Mouse (Mus musculus): ENCODE data around the gene Mrps23.

Gene Mrps23

DNA sequence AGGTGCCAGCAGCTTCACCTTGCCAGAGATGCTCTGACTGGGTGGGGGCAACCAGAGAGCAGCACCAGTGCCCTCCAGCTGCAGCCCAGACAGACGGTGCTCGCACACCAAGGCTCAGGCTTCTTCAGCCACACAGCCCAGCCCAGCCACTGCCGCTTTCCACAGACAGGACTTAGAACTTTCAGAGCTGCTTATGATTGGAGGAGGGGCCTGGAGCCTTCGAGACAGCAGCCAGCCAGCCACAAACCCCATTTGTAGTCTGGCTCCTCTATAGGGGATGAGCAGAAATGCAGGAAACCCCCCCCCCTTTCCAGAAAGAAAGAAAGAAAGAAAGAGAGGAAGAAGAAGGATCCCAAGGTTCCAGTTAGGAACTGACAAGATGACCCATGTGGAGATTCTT lies 11.6 kb upstream of the Mrps23 start:
- no peak for TF ChIP-seq GATA4 (IDR thresholded peaks at IDR 0.05; ENCODE audit: insufficient replicate concordance, low read length)

DNA sequence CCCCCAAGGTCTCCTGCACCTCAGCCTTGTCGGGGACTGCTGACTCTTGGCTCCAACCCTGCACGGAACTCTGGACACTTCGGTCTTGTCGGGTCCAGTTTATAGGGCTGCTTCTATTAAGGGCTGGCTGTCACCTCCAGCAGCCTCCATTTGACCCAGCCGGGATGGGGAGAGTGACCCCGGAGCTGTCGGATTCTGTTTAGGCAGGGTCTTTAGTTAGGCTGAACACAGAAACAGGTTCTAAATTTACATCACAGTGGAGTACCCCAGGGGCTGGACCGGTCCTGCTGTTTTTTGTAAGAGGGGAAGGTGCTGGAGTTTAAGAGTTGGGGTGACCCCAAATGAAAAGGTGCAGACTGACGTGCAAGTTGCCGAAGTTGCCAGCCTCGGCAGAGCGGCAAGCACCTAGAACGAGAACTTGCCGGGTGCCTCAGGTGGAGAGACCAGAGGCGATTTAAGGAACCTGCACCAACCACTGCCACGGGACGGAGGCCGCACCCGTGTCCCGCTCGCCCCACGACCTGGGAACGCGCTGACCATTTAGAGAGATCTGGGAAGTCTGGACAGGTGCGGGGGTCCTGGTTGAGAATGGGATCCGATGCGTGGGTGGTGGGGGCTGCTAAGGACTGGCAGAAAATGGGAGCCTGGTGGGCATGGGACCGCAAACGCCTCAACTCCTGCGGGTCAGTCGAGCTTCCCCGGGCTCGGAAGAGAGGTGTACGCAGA lies 10.9 kb upstream of the Mrps23 start:
- TF ChIP-seq GATA4 (IDR thresholded peaks at IDR 0.05; ENCODE audit: insufficient replicate concordance, low read length) = no peak

DNA sequence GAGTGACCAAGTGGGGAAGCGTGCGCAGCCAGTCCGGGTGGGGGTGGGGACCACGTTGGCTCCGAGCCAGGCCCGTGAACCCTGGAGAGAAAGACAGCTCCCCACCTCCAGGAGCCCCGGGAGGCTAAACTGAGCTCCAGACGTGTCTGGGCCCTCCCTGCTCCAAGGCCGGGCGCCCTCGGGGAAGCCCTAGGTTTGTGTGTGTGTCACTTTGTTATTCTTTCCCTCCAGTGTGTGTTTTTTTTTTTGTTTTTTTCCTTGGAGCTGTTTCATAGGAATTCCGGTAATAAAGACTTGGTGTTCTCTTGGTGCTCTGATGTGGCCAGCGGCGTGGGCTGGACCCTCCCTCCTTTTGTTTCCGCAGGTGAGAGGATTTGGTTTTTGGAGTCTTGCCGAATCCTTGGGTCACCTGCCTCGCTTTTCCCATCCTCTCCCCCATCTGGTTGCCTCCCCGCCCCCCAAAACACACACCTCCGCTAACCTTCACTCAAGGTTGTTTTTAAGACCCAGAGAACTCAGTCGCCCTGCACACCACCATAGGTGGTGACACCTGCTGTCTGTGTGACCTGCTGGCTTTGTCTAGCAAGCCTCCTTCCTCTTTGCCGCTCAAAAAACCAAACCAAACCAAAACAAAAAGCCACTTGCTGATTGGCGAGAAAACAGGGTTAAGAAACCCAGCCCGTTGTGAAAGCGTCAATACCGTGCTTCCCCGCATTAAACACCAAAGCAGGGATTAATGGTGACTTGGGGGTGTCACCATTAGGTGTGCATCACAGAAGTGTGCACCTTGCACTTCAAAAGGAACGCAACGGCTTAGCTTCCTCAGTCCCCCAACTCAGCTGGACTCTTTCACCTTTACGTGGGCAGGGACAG lies 10.1 kb upstream of the Mrps23 start:
- TF ChIP-seq GATA4 (IDR thresholded peaks at IDR 0.05; ENCODE audit: insufficient replicate concordance, low read length) = no peak

DNA sequence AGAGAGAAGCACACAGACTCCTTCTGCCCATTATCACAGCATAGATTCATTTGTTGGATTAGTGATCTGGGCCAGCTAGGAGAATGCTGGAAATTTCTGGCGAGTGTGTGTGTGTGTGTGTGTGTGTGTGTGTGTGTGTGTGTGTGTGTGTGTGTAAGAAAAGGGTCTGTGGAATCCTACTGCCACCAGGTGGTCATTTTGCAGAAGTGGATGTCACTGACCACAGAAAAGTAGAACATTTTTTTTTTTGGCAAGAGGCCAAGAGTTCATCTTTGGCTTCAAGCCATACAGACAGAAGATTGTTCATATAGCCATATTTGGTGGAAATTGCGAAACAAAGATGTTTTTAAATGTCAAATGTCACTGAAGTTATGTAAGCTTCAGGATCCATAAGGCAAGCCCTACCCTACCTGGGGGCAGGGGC lies 7.0 kb upstream of the Mrps23 start:
- no peak for TF ChIP-seq GATA4 (IDR thresholded peaks at IDR 0.05; ENCODE audit: insufficient replicate concordance, low read length)

DNA sequence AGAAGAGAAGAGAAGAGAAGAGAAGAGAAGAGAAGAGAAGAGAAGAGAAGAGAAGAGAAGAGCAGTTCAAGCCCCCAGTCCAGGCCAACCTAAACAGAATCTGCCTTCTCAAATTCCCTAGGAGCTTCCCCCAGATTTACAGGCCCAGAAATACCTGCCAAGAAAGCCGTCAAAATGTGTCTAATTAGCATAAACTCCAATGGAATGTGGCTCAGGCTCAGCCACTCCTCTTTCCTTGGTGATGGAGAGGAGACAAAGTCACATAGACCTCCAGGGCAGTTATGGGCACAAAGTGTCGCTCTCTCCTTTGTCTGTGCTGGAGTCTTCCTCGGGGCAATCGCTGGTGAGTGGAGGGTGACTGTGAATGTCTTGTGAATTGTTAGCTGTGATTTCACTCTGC lies 6.0 kb upstream of the Mrps23 start:
- TF ChIP-seq GATA4 (IDR thresholded peaks at IDR 0.05; ENCODE audit: insufficient replicate concordance, low read length) = no peak

DNA sequence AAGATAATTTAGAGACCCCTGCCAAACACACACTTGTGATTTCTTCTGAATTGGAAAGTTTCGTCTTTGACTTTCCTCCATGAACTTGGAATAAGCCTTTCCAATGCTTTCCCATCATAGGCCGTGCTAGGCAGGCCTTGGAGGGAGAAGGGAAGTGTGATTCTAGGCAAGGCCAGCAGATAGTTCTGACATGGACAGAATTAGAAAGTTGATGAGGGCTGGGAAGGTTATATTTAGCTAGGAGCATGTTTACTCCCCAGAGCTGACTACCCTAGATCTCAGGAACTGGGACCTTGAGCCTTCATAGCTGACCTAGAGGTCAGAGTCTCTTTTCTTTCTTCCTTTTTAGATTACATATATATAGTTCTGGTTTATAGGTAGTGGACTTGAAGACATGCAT lies 3.0 kb upstream of the Mrps23 start:
- TF ChIP-seq GATA4 (IDR thresholded peaks at IDR 0.05; ENCODE audit: insufficient replicate concordance, low read length) = 0 out of 2 replicates have a peak, but pooled peaks have one; percentile 40

DNA sequence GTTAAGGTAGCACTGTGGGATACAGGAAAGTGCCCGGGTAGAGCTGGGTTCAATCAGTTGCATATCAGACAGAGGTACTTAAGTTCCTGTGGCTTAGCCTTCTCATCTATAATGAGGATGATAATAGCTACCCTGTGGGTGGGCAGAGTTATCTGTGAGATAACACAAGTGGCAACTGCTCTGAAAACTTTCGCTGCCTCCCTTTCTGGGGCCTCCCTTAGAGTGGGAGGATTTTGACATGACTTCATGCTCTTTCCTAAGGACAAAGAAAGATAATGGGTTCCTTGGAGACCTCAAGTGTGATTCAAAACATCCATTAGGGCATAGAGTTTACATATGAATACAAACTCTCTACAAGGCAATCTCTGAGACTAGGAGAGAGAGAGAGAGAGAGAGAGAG lies 2.1 kb upstream of the Mrps23 start:
- no peak for TF ChIP-seq GATA4 (IDR thresholded peaks at IDR 0.05; ENCODE audit: insufficient replicate concordance, low read length)

DNA sequence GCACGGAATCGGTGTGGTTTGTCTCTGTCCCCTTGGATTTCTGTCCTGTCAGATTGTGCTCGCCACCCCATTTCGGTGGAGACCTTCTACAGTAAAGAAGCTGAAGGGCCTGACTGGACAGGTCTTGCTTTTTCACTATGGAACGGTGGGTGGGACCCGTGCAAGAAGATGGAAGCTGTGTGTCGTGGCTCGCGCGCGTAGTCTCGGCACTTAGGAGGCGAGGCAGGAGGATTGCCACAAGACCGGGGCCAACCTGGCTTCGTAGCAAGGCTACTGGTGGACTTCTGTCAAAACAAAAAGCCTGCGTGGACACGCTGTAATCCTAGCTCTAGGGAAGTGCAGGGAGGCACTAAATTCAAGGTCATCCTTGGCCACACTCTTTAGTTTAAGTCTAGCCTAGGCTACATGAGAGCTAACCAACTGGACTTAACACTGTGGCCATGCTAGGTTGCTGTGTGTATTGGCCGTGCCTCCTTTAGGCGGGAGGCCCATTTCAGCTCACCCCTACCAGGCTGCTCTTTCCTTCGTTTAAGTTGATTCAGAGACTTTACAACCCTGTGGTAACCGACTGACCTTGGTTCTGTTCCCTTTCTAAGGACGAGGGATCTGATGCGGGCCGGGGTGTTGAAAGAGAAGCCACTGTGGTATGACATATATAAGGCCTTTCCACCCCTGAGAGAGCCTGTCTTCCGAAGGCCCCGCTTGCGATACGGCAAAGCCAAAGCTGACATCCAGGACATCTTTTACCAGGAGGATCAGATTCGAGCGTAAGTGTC lies 593 bp downstream of the Mrps23 start:
- no peak for TF ChIP-seq GATA4 (IDR thresholded peaks at IDR 0.05; ENCODE audit: insufficient replicate concordance, low read length)

DNA sequence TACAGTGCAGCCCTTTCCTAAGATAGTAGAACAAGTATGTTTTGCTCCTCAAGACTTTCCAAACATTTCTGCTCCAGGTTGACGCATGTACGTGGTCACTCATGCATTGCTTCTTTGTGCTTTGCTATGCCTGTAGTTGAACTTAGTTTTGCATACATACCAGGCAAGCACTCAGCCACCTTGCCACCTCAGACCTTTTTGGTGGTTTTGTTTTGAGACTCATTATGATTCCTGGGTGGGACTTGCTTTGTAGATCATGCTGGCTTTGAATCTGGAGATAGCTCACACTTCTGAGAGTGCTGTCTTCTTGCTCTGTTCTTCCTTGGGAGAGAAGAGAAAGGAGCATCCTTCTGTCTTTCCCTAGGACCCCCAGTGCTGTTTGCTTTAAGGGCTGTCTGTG lies 3.5 kb downstream of the Mrps23 start:
- TF ChIP-seq GATA4 (IDR thresholded peaks at IDR 0.05; ENCODE audit: insufficient replicate concordance, low read length) = no peak

DNA sequence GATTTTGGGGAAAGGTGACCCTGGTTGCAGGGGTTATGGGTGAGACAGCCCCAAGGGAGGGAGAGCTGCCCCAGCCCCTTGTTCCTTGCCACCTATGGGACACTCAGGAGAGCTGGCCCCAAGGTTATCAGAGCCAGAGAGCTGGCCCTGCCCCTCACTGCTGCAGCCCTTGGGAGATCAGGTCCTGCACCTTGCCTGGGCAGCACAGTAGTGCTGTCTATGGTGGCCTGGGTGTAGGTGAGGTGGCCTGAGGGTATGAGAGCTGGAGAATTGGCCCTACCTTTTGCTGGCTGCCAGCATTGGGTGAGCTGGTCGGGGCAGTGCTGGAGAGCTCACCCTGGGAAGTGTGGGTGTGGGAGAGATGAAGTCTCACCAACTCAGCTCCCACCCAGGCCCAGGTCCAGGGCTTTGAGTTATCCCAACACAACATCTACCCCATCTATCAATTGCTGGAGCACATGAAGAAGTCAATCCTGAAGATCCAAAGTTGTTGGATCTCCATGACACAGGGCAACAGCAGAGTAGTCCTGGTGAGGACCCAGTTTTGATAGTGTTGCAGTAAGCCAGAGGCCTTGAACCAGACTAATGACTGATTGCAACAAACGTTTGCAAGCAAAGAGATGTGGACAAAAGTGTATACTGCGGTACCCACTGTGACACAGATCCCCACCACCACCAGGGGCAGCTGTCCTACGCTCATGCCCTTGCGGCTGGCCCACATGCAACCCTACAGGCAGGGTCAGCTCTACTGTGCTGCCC lies 7.8 kb downstream of the Mrps23 start:
- no peak for TF ChIP-seq GATA4 (IDR thresholded peaks at IDR 0.05; ENCODE audit: insufficient replicate concordance, low read length)

DNA sequence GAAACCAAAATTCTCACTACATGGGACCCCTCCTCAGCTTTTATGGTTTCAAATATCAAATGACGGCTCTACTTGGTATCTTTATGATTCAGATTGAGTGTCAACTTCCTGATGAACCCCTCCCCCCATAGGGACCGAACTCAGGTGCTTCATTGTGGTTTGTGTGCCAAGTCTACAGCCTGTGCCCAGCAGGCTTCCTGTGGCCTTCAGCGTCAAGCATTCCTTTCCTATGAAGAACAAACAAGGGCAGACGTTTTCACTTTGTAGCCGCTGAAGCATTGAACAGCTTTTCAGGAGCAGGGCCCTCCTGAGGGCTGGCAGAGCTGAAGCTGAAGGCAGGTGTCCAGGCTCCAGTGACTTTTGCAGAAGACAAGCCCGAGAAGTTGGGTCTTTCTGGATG lies 9.6 kb downstream of the Mrps23 start:
- no peak for TF ChIP-seq GATA4 (IDR thresholded peaks at IDR 0.05; ENCODE audit: insufficient replicate concordance, low read length)

DNA sequence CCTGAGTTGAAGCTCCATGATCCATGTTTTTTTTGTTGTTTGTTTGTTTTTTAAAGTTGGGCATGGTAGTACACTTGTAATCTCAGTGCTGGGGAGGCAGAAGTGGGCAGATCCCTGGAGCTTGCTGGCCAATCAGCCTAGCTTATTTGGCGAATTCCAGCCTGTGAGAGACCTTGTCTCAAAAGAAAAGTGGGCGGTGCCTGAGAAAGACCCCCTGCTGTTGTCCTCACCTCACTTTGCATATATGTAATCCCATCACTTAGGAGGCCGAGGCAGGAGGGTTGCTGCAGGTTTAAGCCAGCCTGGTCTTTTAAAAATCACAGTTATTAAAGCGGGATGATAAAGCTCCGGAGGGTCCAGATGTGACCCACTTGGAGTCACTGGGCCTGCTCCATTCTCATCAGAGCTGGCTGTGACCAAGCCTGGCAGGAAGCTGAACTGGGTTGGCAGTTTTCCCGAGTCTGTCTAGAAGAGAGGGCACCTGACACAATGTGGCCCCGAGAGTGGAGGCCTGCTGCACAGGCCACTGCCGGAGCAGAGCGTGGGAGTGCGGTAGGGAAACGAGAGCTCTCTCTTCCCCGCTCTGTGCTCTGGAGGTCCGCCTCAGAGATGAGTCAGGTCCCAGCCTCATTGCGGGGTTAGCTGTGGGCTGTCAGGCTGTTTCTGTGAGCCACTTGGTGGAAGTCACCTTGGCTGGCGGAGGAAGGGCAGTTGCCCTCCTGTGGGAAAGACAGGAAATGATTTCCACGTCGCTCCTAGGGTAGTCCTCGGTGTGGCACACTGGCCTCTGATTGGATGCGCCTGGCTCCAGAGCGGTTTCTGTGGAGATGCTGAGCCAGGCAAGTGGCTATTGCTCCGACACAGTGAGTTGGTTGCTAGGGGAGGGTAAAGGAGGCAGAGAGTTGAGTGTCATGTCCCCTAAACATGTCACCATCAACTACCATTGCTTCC lies 11.0 kb downstream of the Mrps23 start:
- TF ChIP-seq GATA4 (IDR thresholded peaks at IDR 0.05; ENCODE audit: insufficient replicate concordance, low read length) = no peak

DNA sequence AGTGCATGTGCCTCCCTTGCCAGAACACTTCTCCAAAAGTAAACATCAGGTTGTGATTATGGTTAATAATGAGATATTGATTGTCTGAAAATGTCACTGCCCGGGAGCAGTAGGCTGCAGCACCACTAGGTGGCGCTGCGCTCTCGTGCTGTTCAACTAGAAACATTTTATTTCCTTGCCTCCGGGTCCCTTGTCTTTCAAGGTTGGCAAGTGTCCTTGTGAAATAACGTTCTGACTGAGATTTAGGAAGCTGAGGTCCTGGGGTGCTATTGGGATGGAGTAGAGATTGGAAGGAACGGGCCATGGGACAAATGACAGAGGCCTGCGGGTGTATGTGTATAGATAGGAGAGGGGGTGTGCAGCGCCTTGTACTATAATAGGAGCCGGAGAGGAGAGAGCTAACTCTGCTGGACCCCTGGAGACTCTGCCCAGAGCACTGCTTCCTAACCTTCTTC lies 12.1 kb downstream of the Mrps23 start:
- TF ChIP-seq GATA4 (IDR thresholded peaks at IDR 0.05; ENCODE audit: insufficient replicate concordance, low read length) = no peak

DNA sequence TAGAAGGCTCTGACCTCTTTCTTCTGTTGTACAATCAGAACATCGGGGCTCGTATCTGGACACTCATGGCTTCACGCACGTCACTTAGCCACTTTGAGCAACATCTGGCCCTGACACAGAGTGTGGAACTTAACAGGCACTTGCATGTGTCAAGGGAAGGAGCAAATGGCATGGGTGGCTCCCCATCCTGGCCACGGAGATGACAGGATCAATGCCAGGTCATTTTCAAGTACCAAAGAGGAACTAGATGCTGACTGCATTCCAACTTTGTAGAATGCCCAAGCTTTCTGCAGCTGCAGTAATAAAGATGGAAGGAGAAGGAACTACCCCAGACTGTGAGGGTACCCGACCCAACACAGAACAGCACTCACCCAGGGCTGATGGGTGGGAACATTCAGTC lies 14.0 kb downstream of the Mrps23 start:
- no peak for TF ChIP-seq GATA4 (IDR thresholded peaks at IDR 0.05; ENCODE audit: insufficient replicate concordance, low read length)

Data from liver, adult (tissue).